Mouse (Mus musculus): ENCODE measurements around the gene Rtl5. TPM values are rescaled to one million over a fixed set of nuclear protein-coding genes. Genes with fewer than 3 reads are reported as not detected.

The Rtl5 gene
- total RNA-seq, 1 experiment from 2014 or later, result 8.9 TPM

DNA sequence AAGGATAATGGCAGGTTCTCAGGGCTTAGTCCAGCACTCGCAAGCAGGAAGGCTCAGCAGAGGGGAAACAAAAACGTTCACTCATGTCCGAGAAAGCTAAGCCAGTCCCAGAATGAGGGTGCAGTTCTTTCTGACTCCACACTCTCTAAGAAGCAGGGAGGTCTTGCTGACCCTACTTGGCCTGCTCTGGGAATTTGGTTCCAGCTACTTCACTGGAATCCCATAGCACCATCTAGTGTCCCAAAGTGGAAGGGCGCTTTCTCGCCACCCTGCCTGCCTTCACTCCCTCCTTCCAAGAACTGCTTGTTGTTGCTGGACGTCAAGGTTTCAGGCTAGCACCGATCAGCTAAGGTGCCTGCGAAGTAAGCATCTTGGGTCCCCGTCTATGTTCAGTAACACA lies 5.0 kb downstream of the Rtl5 start:
- peak; percentile 56 for DNase-seq

DNA sequence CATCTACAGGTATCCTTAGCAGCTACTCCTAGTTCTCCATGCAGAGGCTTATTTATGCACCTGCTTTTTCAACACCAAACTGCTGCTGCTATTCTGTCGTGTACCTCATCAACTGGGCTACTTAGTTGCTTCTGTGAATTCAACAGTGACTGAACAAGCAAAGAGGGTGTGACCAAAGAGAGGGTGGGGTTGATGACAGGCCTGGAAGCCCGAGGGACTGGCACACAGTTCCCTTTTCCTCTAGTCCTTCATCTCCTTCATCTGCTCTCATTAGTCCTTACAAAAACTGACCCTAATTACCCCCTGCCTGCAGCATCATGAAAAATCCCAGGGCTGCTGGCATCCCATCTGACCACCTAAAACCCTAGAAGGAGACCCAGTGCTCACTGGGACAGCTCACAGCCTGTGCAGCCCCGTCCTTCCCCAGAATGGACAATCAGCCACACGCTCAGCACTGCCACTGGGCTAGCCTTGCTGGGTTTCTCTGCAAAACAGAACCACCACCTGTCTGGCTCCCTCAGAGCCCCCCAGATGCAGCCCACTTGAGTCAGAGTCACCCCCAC lies 5.8 kb downstream of the Rtl5 start:
- no peak for DNase-seq

DNA sequence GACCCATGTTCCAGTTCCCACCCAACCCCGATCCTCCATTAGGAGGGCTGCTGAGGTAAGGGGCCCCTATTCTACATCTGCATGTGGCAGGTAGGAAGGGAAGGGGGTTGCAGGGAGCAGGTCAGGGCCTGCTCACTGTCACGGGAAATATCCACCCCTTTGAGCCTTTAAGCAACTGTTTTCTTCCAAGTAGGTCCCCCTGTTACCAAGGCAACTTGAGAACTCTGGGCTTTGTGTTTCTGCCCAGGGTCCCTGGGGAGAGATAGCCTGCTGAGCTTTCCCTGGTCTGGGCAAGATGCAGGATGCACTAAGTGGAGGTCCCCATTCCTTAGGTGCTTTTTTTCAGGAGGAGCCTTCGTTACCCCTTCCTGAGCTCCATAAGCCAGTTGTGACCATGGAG lies 7.0 kb downstream of the Rtl5 start:
- no peak for DNase-seq

DNA sequence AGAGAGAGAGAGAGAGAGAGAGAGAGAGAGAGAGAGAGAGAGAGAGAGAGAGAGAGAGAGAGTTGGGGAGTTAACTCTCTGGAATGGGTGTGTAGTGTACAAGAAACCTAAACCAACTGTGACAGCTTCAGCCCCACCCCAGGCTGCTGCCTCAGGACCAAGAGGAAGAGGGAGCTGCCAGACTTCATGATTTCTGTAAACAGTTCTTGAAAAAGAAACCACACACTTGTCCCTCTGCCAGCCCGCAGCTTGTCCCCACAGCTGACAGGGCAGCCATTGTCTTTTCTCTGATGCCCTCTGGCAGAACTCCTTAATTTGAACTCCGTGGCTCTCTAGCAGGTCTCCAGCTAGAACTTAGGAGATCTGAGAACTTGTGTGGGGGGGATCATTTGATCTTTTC lies 10.2 kb downstream of the Rtl5 start:
- DNase-seq, result no peak

DNA sequence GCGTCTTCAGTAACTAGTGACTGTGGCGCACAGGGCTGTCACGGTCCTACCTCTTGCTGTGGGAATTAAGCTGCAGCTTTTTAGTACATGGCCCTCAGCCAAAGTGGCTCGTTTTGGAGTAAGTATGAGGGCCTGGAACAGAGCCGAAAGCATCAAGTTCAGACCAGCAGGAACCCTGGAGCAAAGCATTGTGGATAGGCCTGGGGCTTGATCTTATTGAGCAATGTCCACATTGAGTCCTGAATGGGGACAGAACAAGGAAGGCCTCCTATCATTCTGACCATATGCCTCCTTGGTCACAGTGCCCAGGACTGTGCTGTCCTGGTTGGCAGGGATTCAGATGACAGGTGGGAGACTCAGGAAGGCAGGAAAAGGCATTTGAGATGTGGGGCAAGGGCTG lies 10.9 kb downstream of the Rtl5 start:
- no peak for DNase-seq

DNA sequence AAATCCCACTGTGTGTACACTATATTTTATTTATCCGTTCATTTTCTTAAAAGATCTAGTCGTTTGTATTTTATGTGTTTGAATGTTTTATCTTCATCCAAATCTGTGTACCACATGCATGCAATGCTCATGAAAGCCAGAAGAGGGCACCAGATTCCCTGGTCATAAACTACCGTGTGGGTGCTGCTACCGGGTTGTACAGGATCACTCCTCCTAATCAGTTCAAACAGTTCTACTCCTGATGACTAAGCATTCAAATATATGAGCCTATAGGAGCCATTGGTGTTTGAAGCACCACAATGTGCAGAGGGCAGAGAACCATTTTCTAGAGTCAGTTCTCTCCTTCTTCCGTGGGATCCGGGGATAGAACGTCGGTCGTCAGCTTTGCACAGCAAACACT lies 11.7 kb downstream of the Rtl5 start:
- DNase-seq, result no peak

DNA sequence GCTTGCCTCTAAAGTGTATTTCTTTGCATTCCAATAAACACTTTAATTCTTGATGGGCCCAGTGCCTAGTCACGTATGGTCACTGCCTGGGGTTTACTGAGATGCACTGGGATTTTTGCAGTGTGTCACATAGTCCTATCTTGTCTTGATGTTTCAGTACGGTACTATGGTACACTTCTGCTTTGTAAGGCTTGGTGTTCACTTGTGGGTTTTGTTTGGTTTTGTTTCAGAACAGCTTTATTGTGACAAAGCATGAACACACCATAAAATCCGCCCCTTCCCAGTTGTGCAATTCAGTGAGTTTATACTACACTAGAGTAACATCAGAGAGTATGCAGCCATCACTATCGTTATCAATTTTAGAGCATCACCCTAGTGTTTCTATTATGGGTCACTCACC lies 17.1 kb downstream of the Rtl5 start:
- no peak for DNase-seq

DNA sequence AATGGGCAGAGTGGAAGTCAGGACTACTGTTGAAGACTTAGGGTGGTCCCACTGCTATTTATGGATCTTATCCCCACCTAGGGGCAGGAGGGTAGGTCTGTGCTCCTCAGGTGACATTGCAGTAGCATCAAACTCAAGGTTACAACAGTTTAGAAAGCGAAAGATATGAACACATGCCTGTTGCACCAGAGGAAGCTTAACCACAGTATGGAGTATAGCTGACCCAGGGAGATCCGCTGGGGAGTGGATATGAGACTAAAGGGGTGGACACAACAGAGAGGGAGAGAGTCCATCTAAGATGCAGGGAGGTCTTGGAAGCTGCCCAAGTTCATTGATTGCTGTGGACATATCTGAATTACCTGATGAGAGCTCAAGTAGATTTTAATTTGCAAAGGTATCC lies 17.7 kb downstream of the Rtl5 start:
- DNase-seq, result no peak

DNA sequence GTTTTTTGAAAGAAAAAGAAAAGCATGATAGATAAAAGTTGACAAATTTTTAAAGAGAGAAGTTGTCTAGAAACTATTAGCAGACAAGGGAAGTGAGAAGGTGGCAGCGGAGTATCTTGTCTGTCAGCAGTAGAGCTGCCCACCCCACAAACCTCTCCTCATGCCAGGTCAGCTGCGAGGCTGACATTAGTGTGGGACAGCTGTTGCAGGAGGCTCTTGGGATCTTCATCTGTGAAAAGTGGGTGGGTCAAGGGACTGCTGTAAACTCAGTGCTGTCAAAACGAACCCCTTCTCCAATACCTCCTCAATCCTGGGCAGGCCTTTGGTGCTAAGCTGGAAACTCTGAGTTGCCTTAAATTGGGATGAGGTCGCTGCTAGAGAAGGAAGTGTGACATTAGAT lies 19.9 kb downstream of the Rtl5 start:
- DNase-seq, result no peak

DNA sequence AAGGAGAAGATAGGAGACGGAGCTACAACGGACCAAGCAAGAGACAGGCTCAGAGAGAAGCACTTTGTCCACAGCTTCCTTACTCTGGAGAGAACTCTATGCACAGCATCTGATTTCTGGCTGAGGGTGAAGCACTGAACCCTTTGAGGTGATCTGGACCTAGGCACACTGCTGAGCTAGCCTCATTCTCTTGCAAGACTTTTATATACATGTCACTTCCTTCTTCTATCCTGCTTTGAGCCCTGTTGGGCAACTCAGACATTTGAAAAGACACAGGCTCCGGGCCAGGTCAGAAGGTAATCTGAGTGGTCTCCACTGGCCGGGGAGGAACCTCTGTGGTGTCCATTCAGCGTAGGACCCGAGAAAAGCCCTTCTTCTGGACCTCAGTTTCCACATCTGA lies 20.6 kb downstream of the Rtl5 start:
- no peak for DNase-seq

DNA sequence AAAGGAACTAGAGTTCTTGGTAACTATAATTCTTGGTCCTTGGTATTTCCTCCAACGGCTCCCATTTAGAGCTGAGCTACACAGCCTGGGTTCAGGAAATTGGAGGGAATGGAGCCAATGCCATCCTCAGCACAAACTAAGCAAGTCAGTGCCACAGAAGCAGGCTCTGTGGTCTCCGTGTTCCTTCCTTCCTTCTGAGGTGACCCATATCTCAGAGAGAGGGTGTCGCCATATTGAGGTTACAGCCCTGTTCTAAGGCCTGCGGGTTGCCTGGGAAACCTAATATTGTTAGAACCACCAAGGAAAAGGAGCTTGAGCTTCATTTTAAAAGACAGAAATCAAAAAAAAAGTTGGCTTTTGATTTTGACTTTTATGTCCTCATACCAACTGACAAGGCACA lies 28.7 kb downstream of the Rtl5 start:
- DNase-seq, result no peak

DNA sequence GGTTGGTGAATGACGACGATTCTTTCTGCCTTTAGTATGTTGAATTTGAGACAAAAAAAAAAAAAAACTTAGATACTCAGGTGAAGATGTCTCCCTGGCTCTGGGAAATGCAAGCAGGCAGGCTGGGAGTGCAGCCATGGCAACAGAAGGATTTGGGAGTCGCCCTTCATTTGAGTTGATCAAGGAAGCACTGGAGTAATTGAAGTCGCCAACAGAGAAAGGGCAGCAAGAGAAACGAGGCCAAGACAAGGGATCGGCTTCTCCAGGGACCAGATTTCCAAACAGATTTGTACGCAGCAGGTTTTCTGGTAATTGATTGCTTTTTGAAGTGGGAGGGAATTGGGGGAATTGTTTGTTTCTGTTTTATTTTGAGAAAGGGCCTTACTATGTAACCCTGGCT lies 29.5 kb downstream of the Rtl5 start:
- DNase-seq, result no peak

DNA sequence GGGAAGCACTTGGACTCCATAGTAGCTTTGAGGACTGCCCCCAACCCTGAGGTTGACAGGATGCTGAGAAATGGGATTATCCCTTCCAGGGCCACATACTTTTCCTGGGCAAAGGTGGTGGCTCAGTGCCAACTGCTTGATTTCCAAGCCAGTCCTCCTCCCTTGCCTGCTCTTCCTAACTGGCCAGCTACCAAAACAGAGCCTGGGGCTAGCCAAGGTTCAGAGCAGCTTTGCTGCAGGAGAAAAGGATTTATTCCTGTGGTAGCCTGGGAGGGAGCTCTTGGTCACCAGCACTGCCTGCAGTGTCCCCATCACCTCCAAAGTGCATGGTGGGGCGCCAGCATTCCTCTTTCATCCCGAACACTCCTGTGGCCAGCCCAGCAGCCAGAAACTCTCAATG lies 33.6 kb downstream of the Rtl5 start:
- DNase-seq, result peak; percentile 51

DNA sequence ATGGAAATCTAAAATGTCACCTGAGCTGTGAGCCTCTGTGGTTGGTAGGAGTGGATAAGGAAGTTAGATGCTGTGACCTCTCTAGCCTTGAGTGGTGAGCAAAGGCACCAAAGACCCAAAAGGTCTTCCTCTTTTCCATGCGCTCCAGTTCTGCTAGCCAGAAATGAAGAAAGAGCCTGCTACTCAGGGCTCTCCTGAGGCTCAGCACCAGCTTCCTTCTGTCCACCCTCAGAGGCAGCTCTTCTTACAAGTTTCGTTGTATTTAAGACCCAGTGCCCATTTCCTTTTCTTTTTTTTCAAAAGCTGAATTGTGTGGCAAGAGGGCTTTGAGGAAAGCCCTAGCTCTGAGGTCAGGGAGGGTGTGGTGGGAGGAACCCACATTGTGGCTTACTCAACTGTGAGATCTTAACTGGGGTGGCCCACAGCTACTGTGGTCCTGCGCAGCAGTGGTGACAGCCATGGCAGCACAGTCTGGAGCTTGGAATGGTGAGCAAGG lies 34.2 kb downstream of the Rtl5 start:
- DNase-seq, result no peak

DNA sequence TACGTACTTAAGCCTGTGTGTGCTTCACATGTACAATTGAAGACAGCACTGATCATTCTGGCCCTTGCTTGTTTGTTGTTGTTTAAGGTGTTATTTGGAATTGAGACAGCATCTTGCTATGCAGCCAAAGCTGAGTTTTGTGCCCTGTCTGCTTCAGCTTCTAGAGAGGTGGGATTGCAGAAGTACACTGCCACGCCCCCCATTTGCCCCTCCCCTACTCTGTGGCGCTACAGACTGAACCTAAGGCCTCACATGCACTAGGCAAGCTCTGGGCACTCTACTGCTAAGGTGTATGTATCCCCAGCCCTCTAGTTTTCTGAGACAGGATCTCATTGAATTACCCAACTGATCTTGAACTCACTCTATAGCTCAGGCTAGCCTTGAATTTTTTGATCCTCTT lies 35.4 kb downstream of the Rtl5 start:
- DNase-seq, result no peak

DNA sequence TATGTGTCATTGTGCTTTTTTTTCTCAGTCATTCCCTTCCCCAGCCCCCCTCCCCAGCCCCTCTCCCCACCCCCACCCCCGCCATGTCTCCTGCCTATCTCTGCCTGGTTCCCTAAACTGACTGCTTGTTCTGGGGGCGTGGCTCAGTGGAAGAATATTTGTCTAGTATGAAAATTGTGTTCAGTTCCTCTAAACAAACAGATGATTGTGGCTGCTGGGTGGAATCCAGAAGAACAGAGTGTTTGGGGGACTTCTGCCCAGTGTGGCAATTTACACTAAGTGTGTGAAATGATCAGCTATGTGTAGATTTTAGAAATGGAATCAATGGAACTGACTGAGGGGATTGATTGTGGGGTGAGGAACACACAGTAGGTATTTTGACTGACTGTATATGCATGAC lies 37.5 kb downstream of the Rtl5 start:
- no peak for DNase-seq

DNA sequence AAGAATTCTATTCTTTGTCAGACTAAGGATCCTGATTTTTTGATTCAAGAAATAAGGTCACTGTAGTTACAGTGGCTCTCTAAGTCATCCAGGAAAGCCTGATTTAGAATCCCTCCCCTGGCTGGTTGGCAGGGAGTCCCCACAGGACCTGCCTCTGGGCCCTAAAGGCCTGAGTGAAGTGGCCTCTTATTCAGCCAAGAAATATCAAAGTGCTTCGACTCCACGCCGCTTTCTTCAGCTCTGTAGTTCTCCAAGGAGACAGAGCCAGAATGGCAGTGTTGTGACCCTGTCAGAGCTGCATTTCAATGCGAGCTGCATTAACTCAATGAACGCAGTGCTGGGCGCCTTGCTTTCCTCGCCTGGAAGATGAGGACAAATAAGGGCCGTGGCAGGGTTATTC lies 38.7 kb downstream of the Rtl5 start:
- no peak for DNase-seq

DNA sequence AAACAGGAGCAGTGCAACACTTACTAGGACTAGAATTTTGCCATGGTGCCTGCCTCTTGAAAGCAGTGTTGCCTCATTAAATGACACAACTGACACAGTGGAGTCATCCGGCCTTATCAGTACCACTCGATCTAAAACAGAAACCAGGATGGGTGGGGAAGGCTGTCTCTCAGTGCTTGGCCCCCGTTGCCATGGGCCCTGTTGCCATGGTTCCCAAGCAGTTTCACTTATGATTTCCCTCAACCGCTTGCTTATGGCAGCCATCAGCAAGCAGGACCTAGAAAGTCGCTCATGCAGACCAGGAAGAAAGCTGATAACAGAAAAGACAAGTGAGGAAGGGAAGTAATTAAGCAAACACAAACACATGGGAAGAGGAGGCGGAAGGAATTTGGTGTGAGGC lies 39.3 kb downstream of the Rtl5 start:
- DNase-seq, result peak; percentile 19

DNA sequence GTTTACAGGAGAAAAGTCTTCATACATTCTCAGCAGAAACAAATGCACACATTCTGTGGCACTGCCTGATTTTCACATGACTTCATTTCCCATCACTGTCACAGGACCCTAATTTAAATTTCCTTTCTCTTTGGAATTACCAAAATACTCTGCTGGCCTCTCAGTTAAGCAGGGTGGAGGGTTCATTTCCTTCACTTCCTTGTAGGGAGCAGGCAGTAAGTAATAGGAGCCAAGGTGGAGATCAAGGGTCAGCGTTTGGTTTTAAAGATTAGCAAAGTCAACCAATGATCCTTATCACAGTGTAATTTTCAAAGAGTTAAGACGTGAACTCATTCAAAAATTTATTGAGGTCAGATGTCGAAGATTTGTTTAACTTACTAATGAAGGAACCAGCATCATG lies 46.1 kb downstream of the Rtl5 start:
- no peak for DNase-seq

DNA sequence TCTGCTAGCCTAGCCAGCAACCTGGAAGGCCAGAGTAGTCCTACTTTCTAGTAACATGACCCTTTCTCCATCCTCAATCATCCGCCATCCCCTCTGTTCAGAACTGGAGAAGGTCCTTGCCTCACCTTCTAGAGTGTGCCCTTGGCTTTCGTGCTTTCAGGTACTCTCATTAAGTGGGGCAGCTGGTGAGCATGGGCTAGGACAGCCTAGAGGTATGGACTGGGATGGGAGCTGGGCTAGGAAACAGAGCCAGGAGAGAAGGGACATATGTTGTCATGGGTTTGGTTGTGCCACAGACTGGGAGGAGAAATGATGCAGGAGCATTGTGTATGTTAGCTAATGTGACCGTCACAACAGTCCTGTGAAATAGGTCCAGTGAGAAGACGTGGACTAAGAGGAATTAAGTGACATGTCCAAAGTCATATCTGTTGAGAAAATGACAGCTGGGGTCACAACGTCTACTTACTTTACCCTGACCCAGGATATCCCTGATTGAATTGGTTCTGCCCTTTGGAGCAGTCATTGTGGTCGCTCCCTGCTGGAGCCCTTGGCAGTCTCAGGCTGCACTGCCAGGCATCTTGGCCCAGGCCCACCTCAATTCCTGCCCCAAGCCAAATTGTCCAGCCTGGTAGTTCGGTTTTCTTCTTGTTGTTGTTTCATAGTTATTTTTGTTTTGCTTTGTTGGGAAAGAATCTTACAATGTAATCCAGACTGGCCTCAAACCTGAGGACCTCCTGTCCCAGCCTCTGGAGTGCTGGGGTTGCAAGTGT lies 51.4 kb downstream of the Rtl5 start:
- no peak for DNase-seq

DNA sequence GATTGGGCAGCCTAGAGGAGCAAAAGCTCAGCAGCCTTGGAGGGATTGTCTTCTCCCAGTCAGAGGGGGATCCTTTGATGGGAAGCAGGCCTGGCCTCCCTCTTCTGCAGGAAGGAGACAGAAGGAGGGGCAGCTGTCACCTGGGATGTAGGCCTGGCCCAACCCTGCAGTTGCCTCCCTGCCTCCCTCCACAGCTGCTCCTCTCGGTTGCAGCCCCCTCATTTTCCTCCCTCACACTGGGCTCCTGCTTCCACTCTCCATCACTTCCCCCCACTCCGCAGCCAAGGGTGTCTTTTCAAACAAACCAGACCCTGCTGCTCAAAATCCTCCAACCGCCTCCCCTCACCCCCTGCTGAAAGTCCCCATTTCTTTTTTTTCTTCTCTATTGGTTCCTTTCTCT lies 52.2 kb downstream of the Rtl5 start:
- DNase-seq, result no peak

DNA sequence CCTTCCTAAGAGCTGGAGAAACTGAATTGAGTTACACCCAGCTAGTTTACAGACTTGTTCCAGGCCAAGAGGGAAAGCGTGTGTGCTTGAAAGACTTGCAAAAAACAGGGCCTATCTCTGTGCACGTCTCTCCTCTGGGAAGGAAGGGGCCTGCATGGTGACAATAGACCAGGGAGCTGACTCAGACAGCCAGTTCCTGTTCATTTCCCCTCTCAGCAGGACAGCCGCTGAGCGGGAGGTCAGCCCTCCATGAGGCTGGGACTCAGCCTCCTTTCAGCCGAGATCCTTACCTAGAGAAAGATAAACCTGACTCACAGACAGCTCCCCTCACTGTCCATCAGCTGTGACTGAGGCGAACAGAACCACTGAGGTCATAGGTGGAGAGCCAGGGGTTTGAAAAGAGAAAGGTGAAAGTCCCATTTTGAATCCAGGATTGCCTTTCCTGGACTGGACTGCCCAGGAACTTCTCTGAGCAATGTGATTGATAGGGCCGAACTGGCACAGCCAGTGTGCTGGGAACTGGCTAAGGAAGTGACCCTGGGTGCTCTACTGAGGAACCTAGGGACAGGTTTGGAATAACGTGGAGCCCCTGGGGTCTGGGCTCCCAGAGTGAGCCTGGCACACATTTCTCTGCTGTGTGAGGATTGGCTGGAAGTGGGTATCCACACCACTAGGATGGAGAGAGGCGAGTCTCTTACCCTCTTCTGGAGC lies 53.7 kb downstream of the Rtl5 start:
- DNase-seq, result no peak

Data from adrenal gland, postnatal 25 days (tissue).